Mouse (Mus musculus): Measurements from ENCODE around the gene Tnfrsf12a.

DNA sequence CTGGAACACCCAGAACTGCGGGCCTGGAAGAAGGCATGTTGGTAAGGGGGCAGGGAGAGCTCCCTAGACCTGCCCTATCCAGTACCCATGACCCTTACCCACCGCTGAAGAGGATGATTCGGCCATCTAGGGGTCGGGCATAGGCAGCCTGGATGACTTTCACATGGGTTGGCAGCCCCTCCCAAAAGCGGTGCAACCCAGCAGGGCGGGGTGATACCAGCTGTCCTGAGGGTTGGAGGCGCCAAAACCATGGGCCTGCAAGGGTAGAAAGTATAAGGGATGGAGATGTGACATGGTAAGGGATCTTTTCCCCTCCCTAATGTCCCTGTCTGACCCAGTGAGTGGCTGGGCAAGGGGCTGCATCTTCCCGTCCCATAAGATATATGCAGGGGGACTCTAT, 46.0 kb downstream of the Tnfrsf12a start:
- no peak for TF ChIP-seq ZNF384 (IDR thresholded peaks at IDR 0.05; ENCODE audit: low read depth, low read length)
- no peak for TF ChIP-seq CHD2 (IDR thresholded peaks at IDR 0.05; ENCODE audit: low read depth, low read length)

All from ES-E14 (cell line).